Mouse (Mus musculus) left cerebral cortex, adult 18-20 months (tissue): ENCODE measurements at regions not wholly inside any gene's neighbourhood (a gene's known extent, or its start where the extent isn't known, plus 50 kb on each side); places are given as distances from the start of the nearest gene placed in this dataset.

Source experiments
- DNase-seq, 2 experiments: peaks; one replicate each; pipeline ENCODE4 v3.0.0; 2021 to 2022; ENCODE audit warnings: low spot score in 2 of 2, mixed read lengths in 1 of 2

DNA sequence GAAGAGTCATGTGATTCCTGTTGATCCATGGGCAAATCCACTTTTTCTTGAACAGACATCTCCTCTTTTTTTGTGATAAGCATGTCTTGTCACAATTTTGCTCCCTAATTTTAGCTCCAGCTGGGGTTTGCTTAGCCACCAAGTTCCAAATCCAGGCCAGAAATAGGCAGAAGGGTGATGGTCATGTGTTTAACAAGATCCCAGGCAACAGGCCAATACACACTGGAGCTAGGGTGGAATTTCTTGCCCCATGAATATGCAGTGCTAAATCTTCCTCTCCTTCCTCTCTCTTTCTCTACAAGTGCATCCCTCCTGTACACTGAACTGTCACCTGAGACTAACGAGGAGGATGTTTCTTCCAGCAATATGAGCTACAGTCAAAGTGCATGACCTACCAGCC lies 58.6 kb upstream of the Vgll2 start:
- no peak for DNase-seq

DNA sequence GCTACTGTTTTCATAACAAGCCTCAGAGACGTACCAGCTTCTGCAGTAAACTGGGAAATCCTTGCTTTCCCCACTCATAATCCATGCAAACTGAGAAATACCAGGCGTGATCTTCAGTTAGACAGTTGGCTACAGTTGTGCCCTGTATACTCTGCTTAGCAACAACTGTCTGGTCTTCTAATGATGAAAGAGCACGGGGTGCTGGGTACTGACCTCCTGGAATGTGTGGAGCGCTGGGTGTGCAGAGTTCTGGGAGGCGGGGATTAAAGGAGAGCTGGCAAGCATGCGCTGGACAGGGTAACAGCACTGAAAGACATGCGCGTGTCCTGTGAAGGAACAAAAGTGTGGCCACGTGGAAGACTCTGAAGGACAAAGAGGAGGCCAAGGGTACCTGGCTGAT lies 52.2 kb upstream of the Vgll2 start:
- DNase-seq: no peak
